Mouse (Mus musculus) cerebellum, adult 2 months (tissue): Measurements from ENCODE around the gene Gm16253. TPM values are rescaled to one million over a fixed set of nuclear protein-coding genes. Genes with fewer than 3 reads are reported as not detected.

Source experiments
- DNase-seq, 2 experiments: peaks; one replicate each; pipeline ENCODE4 v3.0.0; 2021
- H3K27ac ChIP-seq: fragments of 200-500 bp; 2 replicates; pipeline ENCODE4 v1.5.1; 2012; ENCODE audit warnings: low read length, control low read depth, inconsistent platforms; ENCODE audit not compliant: insufficient read depth
- H3K27me3 ChIP-seq: fragments of 200-500 bp; 2 replicates; pipeline ENCODE4 v1.6.1; 2012; ENCODE audit warnings: inconsistent platforms, mild to moderate bottlenecking, low read length, moderate library complexity; ENCODE audit not compliant: control insufficient read depth, insufficient read depth
- H3K4me1 ChIP-seq: fragments of 200-500 bp; 2 replicates; pipeline ENCODE4 v1.6.1; 2011; ENCODE audit warnings: low read length; ENCODE audit not compliant: control insufficient read depth, insufficient read depth
- H3K4me3 ChIP-seq: fragments of 200-500 bp; replicated peaks from 2 replicates; pipeline ENCODE3; 2011; ENCODE audit warnings: mild to moderate bottlenecking, low read depth, low read length, control low read depth; ENCODE audit not compliant: insufficient read depth
- CTCF ChIP-seq: fragments of 200-500 bp; IDR thresholded peaks from 2 replicates; pipeline ENCODE4 v1.5.1; 2011; ENCODE audit warnings: low read depth, mild to moderate bottlenecking, control low read depth, low read length, moderate library complexity, borderline replicate concordance; ENCODE audit not compliant: insufficient read depth
- POLR2A ChIP-seq: fragments of 200-500 bp; IDR thresholded peaks from 2 replicates; pipeline ENCODE4 v1.6.1; 2011; ENCODE audit warnings: low read length, control low read depth, borderline replicate concordance; ENCODE audit not compliant: insufficient read depth
- WGBS: fragments of 180-500 bp; shearing (Covaris S2); methylation state at CpG from one replicate; pipeline ENCODE4 v1.1.7; 2018; 5-methylcytosine and 5-hydroxymethylcytosine counted together
- polyA plus RNA-seq: library from polyadenylated mRNA; depleted of rRNA; stranded (reverse); fragments of >200 nt; gene quantifications from 2 replicates; pipeline ENCODE4 v1.2.3, GENCODE M21; 2012

The Gm16253 gene
- polyA plus RNA-seq, 1 experiment = not detected

GRCm38 (mm10) chr3:96579885-96580454 is 3.2 kb downstream of the Gm16253 start:
- H3K4me1 ChIP-seq = peaks cover 9% of the 10 kb centered on the region
- H3K4me3 ChIP-seq = peak overlapping the region; percentile 46
- H3K27me3 ChIP-seq = no peaks in the 10 kb centered on the region
- peak; percentile 89 to 95 for DNase-seq
- no peak overlapping the region for H3K27ac ChIP-seq
- WGBS = 14% methylated on average over 16 of the region's 16 CpGs
- no peak for TF ChIP-seq POLR2A
- TF ChIP-seq CTCF = peak; percentile 100

GRCm38 (mm10) chr3:96581141-96581540 is 4.4 kb downstream of the Gm16253 start:
- no peak overlapping the region for H3K4me3 ChIP-seq
- 73% methylated on average over 6 of the region's 6 CpGs for WGBS
- peaks cover 9% of the 10 kb centered on the region for H3K4me1 ChIP-seq
- no peak overlapping the region for H3K27ac ChIP-seq
- TF ChIP-seq CTCF (no peak), POLR2A (no peak)
- H3K27me3 ChIP-seq = no peaks in the 10 kb centered on the region
- DNase-seq = no peak

GRCm38 (mm10) chr3:96581771-96582515 is 5.2 kb downstream of the Gm16253 start:
- 80% methylated on average over 16 of the region's 16 CpGs for WGBS
- no peak for DNase-seq
- H3K4me1 ChIP-seq = peaks cover 4% of the 10 kb centered on the region
- H3K4me3 ChIP-seq = no peak overlapping the region
- TF ChIP-seq POLR2A (no peak), CTCF (no peak)
- H3K27ac ChIP-seq = no peak overlapping the region
- no peaks in the 10 kb centered on the region for H3K27me3 ChIP-seq

- H3K4me3 ChIP-seq = no peak overlapping the region
- no peak overlapping the region for H3K27ac ChIP-seq
- no peak for TF ChIP-seq POLR2A
- TF ChIP-seq CTCF = no peak
- WGBS = 91% methylated on average over 5 of the region's 5 CpGs
- no peak for DNase-seq
- H3K27me3 ChIP-seq = no peaks in the 10 kb centered on the region; the same call in 1 of the 2 replicates
- H3K4me1 ChIP-seq = no peaks in the 10 kb centered on the region; the same call in 1 of the 2 replicates
Measured at GRCm38 (mm10) chr3:96583386-96583785, 6.6 kb downstream of the Gm16253 start.

GRCm38 (mm10) chr3:96590657-96591056 is 13.9 kb downstream of the Gm16253 start:
- Histone ChIP-seq H3K4me1 (peaks cover 9% of the 10 kb centered on the region; the same call in 1 of the 2 replicates), H3K27ac (no peak overlapping the region), H3K27me3 (no peaks in the 10 kb centered on the region; the same call in 1 of the 2 replicates), H3K4me3 (no peak overlapping the region)
- no peak for DNase-seq
- TF ChIP-seq CTCF (no peak), POLR2A (no peak)
- 78% methylated on average over 4 of the region's 4 CpGs for WGBS

GRCm38 (mm10) chr3:96593374-96593773 is 16.6 kb downstream of the Gm16253 start:
- peak overlapping the region; percentile 84 for H3K4me3 ChIP-seq
- WGBS = under 1% methylated on average over 10 of the region's 10 CpGs
- H3K27me3 ChIP-seq = no peaks in the 10 kb centered on the region
- TF ChIP-seq CTCF (no peak), POLR2A (no peak)
- peak overlapping the region; percentile 83 for H3K27ac ChIP-seq
- H3K4me1 ChIP-seq = peaks cover 9% of the 10 kb centered on the region; the same call in 1 of the 2 replicates
- DNase-seq = peak; percentile 51 to 53

GRCm38 (mm10) chr3:96593790-96594560 is 17.2 kb downstream of the Gm16253 start, which contains the start of gene Polr3gl:
Gene Polr3gl, minus strand, starts transcription at chr3:96594181.
- H3K4me1 ChIP-seq = peaks cover 14% of the 10 kb centered on the region
- under 1% methylated on average over 38 of the region's 38 CpGs for WGBS
- H3K27ac ChIP-seq = peak within 1 kb of the TSS; percentile 83
- peak within 1 kb of the TSS; percentile 84 for H3K4me3 ChIP-seq
- TF ChIP-seq CTCF = peak; percentile 17; the same call in 1 of the 2 replicates
- TF ChIP-seq POLR2A = peak; percentile 67
- H3K27me3 ChIP-seq = no peaks in the 10 kb centered on the region
- peak; percentile 97 to 98 for DNase-seq

GRCm38 (mm10) chr3:96594851-96595250 is 18.1 kb downstream of the Gm16253 start:
- DNase-seq = no peak
- H3K4me1 ChIP-seq = peaks cover 18% of the 10 kb centered on the region
- H3K27ac ChIP-seq = no peak overlapping the region
- 72% methylated on average over 5 of the region's 5 CpGs for WGBS
- H3K4me3 ChIP-seq = no peak overlapping the region
- no peaks in the 10 kb centered on the region for H3K27me3 ChIP-seq
- TF ChIP-seq POLR2A = no peak
- no peak for TF ChIP-seq CTCF
